Comparison of ENCODE assay signal across 20 mouse cellular contexts in genomic region chr19:20411276-20411675, GRCm38 (mm10). TPM values are rescaled to one million over a fixed set of nuclear protein-coding genes. Genes with fewer than 3 reads are reported as not detected.
DNase-seq lines count a peak whose midpoint lies in the region; ATAC-seq and TF ChIP-seq lines count a peak whose summit lies in the region.
"Had no signal": no experiment of that assay in that cellular context is flagged by ENCODE, and none has a peak within 500 bp of the region (broad histone marks: within the 10 kb centered on the region; RNA-seq: fewer than 3 reads in every experiment).

No protein-coding gene starts in this region.

- H3K9ac ChIP-seq in embryonic facial prominence, embryonic 14.5 days (ENCODE audit: low read depth, low read length), result no peak overlapping the region
- no peak overlapping the region for H3K9ac ChIP-seq in midbrain, postnatal 0 days (replicated peaks; ENCODE audit: low read length, poor library complexity, severe bottlenecking)
- no peak overlapping the region for H3K9ac ChIP-seq in midbrain, embryonic 16.5 days (ENCODE audit: low read depth, low read length)
- H3K9ac ChIP-seq: embryonic facial prominence, embryonic 12.5 days; forebrain, embryonic 12.5 days; heart, embryonic 13.5 days; hindbrain, embryonic 12.5 days had no signal

- no peak for ATAC-seq in embryonic facial prominence, embryonic 14.5 days (ENCODE audit: low read depth)
- ATAC-seq in midbrain, postnatal 0 days (ENCODE audit: low FRiP score), result no peak
- ATAC-seq in midbrain, embryonic 16.5 days, result no peak
- ATAC-seq in megakaryocyte progenitor cell, adult 5-6 weeks (replicated peaks; ENCODE audit: poor library complexity), result 0 out of 2 replicates have a peak, but pooled peaks have one; percentile 22
- ATAC-seq: forebrain, embryonic 16.5 days; hindbrain, embryonic 16.5 days had no signal

- no peak overlapping the region for H3K4me2 ChIP-seq in embryonic facial prominence, embryonic 14.5 days (ENCODE audit: low read depth, low read length)
- H3K4me2 ChIP-seq in midbrain, postnatal 0 days (ENCODE audit: low read depth, low read length, poor library complexity, severe bottlenecking), result no peak overlapping the region
- H3K4me2 ChIP-seq in midbrain, embryonic 16.5 days (ENCODE audit: low read length), result no peak overlapping the region
- H3K4me2 ChIP-seq: embryonic facial prominence, embryonic 12.5 days; forebrain, embryonic 12.5 days; heart, embryonic 13.5 days; hindbrain, embryonic 12.5 days had no signal

- no peaks in the 10 kb centered on the region for H3K27me3 ChIP-seq in embryonic facial prominence, embryonic 14.5 days (replicated peaks; ENCODE audit: control insufficient read depth, insufficient read depth, low read length)
- H3K27me3 ChIP-seq in embryonic facial prominence, embryonic 10.5 days (replicated peaks; ENCODE audit: low read depth, poor library complexity, severe bottlenecking), result no peaks in the 10 kb centered on the region
- no peaks in the 10 kb centered on the region for H3K27me3 ChIP-seq in midbrain, postnatal 0 days (ENCODE audit: insufficient read depth, low read length)
- no peaks in the 10 kb centered on the region for H3K27me3 ChIP-seq in midbrain, embryonic 16.5 days (ENCODE audit: control insufficient read depth, insufficient read depth, low read depth, low read length)
- H3K27me3 ChIP-seq in thymus, adult 2 months (ENCODE audit: control insufficient read depth, insufficient read depth, low read length), result no peaks in the 10 kb centered on the region
- H3K27me3 ChIP-seq: CH12.LX; embryonic facial prominence, embryonic 12.5 days; forebrain, embryonic 12.5 days; heart, embryonic 13.5 days; hindbrain, embryonic 12.5 days had no signal

- no peak for TF ChIP-seq CTCF in midbrain, postnatal 0 days (IDR thresholded peaks at IDR 0.05)
- no peak for TF ChIP-seq CTCF in thymus, adult 2 months (IDR thresholded peaks at IDR 0.05; ENCODE audit: borderline replicate concordance, control insufficient read depth, extremely low read depth, insufficient read depth, low read length, poor library complexity)

- TF ChIP-seq POLR2A in thymus, adult 2 months (IDR thresholded peaks at IDR 0.05; ENCODE audit: control insufficient read depth, extremely low read depth, insufficient read depth, low read length, poor library complexity), result no peak

- no peak overlapping the region for H3K27ac ChIP-seq in embryonic facial prominence, embryonic 14.5 days (replicated peaks; ENCODE audit: low read depth, low read length)
- no peak overlapping the region for H3K27ac ChIP-seq in embryonic facial prominence, embryonic 10.5 days (replicated peaks)
- H3K27ac ChIP-seq in midbrain, postnatal 0 days (ENCODE audit: low read depth, low read length), result no peak overlapping the region
- H3K27ac ChIP-seq in midbrain, embryonic 16.5 days (ENCODE audit: low read length), result no peak overlapping the region
- no peak overlapping the region for H3K27ac ChIP-seq in thymus, adult 2 months (ENCODE audit: control insufficient read depth, insufficient read depth, low read length)
- H3K27ac ChIP-seq: embryonic facial prominence, embryonic 12.5 days; forebrain, embryonic 12.5 days; heart, embryonic 13.5 days; hindbrain, embryonic 12.5 days had no signal

- H3K4me3 ChIP-seq in embryonic facial prominence, embryonic 14.5 days (ENCODE audit: low read depth, low read length), result no peak overlapping the region
- H3K4me3 ChIP-seq in embryonic facial prominence, embryonic 10.5 days, result no peak overlapping the region
- H3K4me3 ChIP-seq in midbrain, postnatal 0 days (ENCODE audit: low read depth, low read length), result no peak overlapping the region
- no peak overlapping the region for H3K4me3 ChIP-seq in midbrain, embryonic 16.5 days (ENCODE audit: low read depth, low read length)
- H3K4me3 ChIP-seq in thymus, adult 2 months (ENCODE audit: control insufficient read depth, insufficient read depth, low read length), result no peak overlapping the region
- H3K4me3 ChIP-seq: embryonic facial prominence, embryonic 12.5 days; forebrain, embryonic 12.5 days; heart, embryonic 13.5 days; hindbrain, embryonic 12.5 days had no signal

- 71% methylated on average over 3 of the region's 3 CpGs for WGBS in embryonic facial prominence, embryonic 14.5 days
- 87% methylated on average over 3 of the region's 3 CpGs for WGBS in embryonic facial prominence, embryonic 10.5 days
- 80% methylated on average over 3 of the region's 3 CpGs for WGBS in midbrain, postnatal 0 days
- 79% methylated on average over 3 of the region's 3 CpGs for WGBS in midbrain, embryonic 16.5 days
- 92% methylated on average over 3 of the region's 3 CpGs for WGBS in thymus, adult 2 months

- H3K36me3 ChIP-seq in embryonic facial prominence, embryonic 14.5 days (ENCODE audit: control insufficient read depth, insufficient read depth, low read length), result no peaks in the 10 kb centered on the region
- H3K36me3 ChIP-seq in embryonic facial prominence, embryonic 10.5 days (replicated peaks), result no peaks in the 10 kb centered on the region
- H3K36me3 ChIP-seq in midbrain, postnatal 0 days (ENCODE audit: insufficient read depth, low read length), result no peaks in the 10 kb centered on the region
- H3K36me3 ChIP-seq in midbrain, embryonic 16.5 days (ENCODE audit: control insufficient read depth, insufficient read depth, low read length), result no peaks in the 10 kb centered on the region
- no peaks in the 10 kb centered on the region for H3K36me3 ChIP-seq in thymus, adult 2 months (ENCODE audit: control insufficient read depth, insufficient read depth, low read length)
- H3K36me3 ChIP-seq: embryonic facial prominence, embryonic 12.5 days; forebrain, embryonic 12.5 days; heart, embryonic 13.5 days; hindbrain, embryonic 12.5 days had no signal

- DNase-seq in embryonic facial prominence, embryonic 14.5 days (ENCODE audit: low spot score), result peak; percentile 74
- no peak for DNase-seq in embryonic facial prominence, embryonic 10.5 days (ENCODE audit: low spot score)
- DNase-seq in midbrain, postnatal 0 days (ENCODE audit: low spot score), result peak; percentile 15
- DNase-seq in retina, postnatal 7 days (ENCODE audit: low read depth, low spot score), result peak; percentile 21
- DNase-seq in thymus, postnatal 10 days (ENCODE audit: low spot score in 2 of 2), result no peak
- no peak for DNase-seq in thymus, adult 2 months
- DNase-seq: adrenal gland, postnatal 14 days; cerebellum, adult 2 months; embryo, embryonic 11 days; gastrocnemius, postnatal 25 days; heart, postnatal 36 days had no signal

- H3K9me3 ChIP-seq in embryonic facial prominence, embryonic 14.5 days (ENCODE audit: control insufficient read depth, low read length), result no peaks in the 10 kb centered on the region
- H3K9me3 ChIP-seq in embryonic facial prominence, embryonic 10.5 days, result no peaks in the 10 kb centered on the region
- H3K9me3 ChIP-seq in midbrain, postnatal 0 days (ENCODE audit: low read length), result no peaks in the 10 kb centered on the region
- H3K9me3 ChIP-seq in midbrain, embryonic 16.5 days (replicated peaks; ENCODE audit: control insufficient read depth, low read length, poor library complexity, severe bottlenecking), result no peaks in the 10 kb centered on the region
- H3K9me3 ChIP-seq: embryonic facial prominence, embryonic 12.5 days; forebrain, embryonic 12.5 days; heart, embryonic 13.5 days; hindbrain, embryonic 12.5 days had no signal

- 0 out of 2 replicates have a peak, but pooled peaks cover 2% of the 10 kb centered on the region for H3K4me1 ChIP-seq in embryonic facial prominence, embryonic 14.5 days (ENCODE audit: control insufficient read depth, insufficient read depth, low read length)
- no peaks in the 10 kb centered on the region for H3K4me1 ChIP-seq in embryonic facial prominence, embryonic 10.5 days
- no peaks in the 10 kb centered on the region for H3K4me1 ChIP-seq in midbrain, postnatal 0 days (ENCODE audit: insufficient read depth, low read length)
- H3K4me1 ChIP-seq in midbrain, embryonic 16.5 days (ENCODE audit: control insufficient read depth, insufficient read depth, low read length), result no peaks in the 10 kb centered on the region
- H3K4me1 ChIP-seq in thymus, adult 2 months (replicated peaks; ENCODE audit: control insufficient read depth, insufficient read depth, low read length), result peaks cover 2% of the 10 kb centered on the region
- H3K4me1 ChIP-seq: embryonic facial prominence, embryonic 12.5 days; forebrain, embryonic 12.5 days; heart, embryonic 13.5 days; hindbrain, embryonic 12.5 days had no signal

RNA-seq across cellular contexts. Expression of gene Anxa1, which starts 20.5 kb away (rescaled TPM):
- polyA plus RNA-seq in embryonic facial prominence, embryonic 14.5 days (2014; fragmentation: Nextera tagmentation; extraction: Ambion mirVana), result 248 and 345 TPM in 2 replicates
- polyA plus RNA-seq in embryonic facial prominence, embryonic 10.5 days (2016; fragmentation: Nextera tagmentation; extraction: Ambion mirVana), result 0.92 and 4.3 TPM in 2 replicates
- total RNA-seq in midbrain, postnatal 0 days (2014; rRNA removed), result 8.8 and 9.7 TPM in 2 replicates
- polyA plus RNA-seq in midbrain, postnatal 0 days (2015; fragmentation: Nextera tagmentation; extraction: Ambion mirVana), result 18.6 and 18.9 TPM in 2 replicates
- polyA plus RNA-seq in midbrain, embryonic 16.5 days (2015; fragmentation: Nextera tagmentation; extraction: Ambion mirVana), result 7.5 and 9.0 TPM in 2 replicates
- 489 and 586 TPM in 2 replicates for total RNA-seq in megakaryocyte progenitor cell, adult 5-6 weeks (2015)
- 581 and 634 TPM in 2 replicates for total RNA-seq in megakaryocyte progenitor cell, adult 5-6 weeks (2017)
- polyA plus RNA-seq in thymus, adult 2 months (2012; rRNA removed), result 4.6 and 7.6 TPM in 2 replicates

Comparison
In these comparisons a context has a peak if more than half of its experiments do, and no peak if none do; other contexts are left out.
1. DNase-seq: peak in embryonic facial prominence, embryonic 14.5 days (single experiment), midbrain, postnatal 0 days (single experiment) and retina, postnatal 7 days (single experiment); none in embryonic facial prominence, embryonic 10.5 days (single experiment), thymus, postnatal 10 days (0 of 2) and thymus, adult 2 months (single experiment).
2. RNA of gene Anxa1, which starts 20.5 kb away (polyA plus RNA-seq): 248 to 345 TPM in embryonic facial prominence, embryonic 14.5 days; 18.6 to 18.9 TPM in midbrain, postnatal 0 days, 7.5 to 9.0 TPM in midbrain, embryonic 16.5 days, 4.6 to 7.6 TPM in thymus, adult 2 months and 0.92 to 4.3 TPM in embryonic facial prominence, embryonic 10.5 days; every median in the first group is over 10 times any median in the second.